Mouse (Mus musculus): Measurements from ENCODE around the gene Il6ra.

Gene Il6ra

DNA sequence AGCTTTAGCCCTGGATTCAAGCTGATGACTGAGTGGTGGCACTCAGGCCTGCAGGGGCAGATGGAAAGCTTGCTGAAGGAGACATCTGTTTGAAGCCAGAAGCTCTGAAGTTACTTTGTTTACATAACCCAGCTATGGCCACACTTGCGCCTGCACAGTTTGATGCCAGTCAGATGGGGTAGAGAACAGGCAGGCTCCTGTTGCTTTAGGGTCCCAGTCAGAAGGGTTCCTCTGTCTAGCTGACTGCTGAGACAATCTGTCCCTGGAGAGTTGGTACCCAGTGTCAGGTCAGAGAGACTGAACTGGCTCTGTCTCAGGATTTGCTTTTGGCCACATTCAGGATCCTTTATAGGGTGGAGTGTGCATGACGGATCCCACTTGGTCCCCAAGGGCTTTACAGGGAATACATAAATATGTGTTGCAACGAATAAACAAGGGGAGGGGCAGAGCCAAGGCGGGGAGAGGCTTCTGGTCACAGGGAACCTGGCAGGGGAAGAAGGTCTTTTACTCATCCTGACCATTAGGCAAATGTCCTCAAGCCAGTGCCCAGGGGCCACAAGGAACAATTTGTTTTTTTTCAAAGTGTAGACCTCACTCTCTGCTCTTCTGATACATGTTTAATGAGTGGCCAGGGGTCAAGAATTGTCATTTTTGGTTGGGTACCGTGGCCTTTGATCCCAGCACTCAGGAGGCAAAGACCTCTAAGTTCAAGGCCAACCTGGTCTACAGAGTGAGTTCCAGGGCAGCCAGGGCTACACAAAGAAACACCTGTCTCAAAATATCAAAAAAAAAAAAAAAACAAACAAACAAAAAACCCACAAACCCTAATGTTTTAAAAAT, 3.1 kb downstream of the Il6ra start:
- DNase-seq (ENCODE audit: low spot score): peak; percentile 85

GRCm38 (mm10) chr3:89908836-89909235, 4.2 kb downstream of the Il6ra start:
- DNase-seq (ENCODE audit: low spot score): no peak

- DNase-seq (ENCODE audit: low spot score): no peak
Measured at GRCm38 (mm10) chr3:89907846-89908245, 5.2 kb downstream of the Il6ra start.

- DNase-seq (ENCODE audit: low spot score): no peak
Measured at GRCm38 (mm10) chr3:89899511-89899908, 13.5 kb downstream of the Il6ra start.

DNA sequence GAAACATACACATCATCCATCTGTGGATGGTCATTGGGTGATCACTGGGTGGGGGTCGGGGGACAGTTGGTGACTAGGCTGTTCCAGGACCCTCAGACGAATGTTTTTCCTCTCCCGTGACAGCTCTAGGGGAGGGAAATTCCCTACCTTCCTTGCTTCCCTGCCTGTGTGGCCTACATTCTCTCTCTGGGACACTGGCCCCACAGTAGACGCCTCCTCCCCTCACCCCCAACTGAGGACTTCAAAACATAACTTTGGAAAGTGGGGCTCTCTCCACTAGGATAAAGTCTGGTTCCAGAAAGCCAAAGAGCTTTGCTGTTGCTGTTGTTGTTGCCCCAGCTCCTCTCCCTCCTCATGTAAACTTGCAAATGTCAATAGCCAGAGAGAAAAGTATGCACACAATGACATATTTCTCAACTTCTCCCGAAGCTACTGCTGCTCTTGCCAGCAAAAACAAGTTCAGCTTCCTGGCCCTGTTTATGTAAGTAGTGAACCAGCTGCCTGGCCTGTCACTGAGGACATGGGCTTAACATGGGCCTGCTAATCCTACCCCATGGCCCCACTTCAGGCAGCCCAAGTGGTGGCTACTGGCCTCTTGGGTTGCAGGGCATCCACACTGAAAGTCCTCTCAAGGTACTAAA, 14.0 kb downstream of the Il6ra start:
- DNase-seq (ENCODE audit: low spot score): peak; percentile 92

DNA sequence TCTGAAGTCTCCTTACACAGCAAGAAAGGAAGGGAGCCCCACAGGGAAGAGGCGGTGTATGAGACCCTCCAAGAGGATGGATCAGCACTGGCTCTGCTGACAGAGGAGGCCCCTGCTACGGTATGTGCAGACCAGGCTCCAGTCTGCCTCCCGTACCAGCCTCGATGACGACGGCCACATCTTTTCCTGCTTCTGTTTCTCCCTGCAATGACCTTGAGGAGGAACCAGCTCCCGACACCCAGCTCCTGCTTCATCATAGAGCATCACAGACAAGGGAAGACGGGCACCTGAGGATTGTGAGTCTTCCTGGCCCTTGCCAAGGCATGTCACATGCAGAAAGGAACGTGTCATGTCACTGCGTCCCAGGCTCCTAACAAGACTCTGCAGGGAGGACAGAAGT, 15.0 kb downstream of the Il6ra start:
- DNase-seq (ENCODE audit: low spot score): no peak

- no peak for DNase-seq (ENCODE audit: low spot score)
Measured at GRCm38 (mm10) chr3:89897204-89897796, 15.7 kb downstream of the Il6ra start.

DNA sequence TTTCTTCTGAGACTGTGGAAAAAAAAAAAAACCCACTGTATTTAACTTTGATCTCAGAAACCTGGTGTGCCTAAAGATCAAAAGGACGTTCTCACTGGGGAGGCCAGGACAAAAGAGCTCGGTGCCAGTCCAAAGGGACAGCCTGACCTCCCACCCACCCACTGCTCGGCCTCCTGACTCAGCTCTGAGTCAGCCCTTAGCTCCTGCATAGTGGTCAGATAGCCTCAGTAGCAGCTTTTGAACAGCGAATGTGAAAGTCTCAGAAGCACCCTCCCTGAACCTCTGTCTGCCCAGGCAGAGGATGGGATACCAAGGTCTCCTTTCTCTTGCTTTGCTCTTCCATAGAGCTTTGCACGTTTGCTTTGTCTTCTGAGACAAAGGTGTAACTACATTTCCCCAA, 16.4 kb downstream of the Il6ra start:
- peak; percentile 55 for DNase-seq (ENCODE audit: low spot score)

DNA sequence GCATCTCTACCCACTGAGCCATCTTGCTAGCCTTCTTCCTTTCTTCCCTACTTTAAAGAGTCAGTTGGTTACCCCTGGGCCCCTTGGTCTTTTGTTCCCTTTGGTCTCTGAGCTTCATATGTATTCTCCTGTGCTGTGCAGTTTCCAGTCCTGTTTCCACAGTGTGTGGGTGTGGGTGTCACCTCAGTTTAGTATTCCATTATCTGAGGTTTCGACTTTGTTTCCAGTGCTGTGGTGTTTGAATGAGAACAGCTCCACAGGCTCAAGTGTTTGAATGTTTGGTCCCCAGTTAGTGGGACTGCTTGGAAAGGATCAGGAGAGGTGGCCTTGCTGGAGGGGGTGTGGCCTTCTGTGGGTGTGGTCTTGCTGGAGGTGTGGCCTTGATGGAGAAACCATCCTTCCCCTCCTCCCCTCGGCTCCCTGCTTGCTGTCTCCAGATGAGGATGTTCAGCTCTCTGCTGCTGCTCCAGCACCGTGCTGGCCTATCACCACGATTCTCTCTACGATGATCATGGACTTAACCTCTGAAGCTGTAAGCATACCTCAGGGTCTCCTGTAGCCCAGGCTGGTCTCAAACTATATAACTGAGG, 20.4 kb downstream of the Il6ra start:
- DNase-seq (ENCODE audit: low spot score): no peak

GRCm38 (mm10) chr3:89891696-89892095, 21.3 kb downstream of the Il6ra start:
- no peak for DNase-seq (ENCODE audit: low spot score)

DNA sequence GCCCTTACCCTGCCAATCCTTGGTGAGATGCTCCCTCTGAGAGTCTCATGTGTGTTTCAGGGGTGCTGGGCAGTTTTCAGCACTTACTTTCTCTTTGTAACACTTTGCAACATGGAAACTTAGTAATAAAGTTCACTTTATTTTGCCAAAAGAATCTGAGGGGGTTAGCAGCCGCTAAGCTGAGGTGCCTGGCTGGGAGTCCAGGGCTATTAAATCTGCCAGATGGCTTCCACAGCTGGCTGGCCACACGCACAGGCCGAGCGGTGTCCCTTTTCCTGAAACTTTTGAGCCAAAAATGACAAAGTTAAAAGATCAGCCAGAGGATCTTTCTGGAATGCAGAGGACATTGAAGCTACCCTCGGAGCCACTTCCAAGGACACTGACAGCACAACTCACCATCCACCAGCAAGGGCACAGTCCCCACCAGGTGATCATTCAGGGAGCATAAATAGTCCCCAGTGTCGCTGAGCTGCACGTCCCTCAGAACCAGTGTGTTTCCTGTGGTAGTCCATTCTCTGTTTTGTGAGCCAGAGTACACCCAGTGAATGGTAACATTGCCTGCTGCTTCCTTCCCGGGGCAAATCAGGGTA, 23.1 kb downstream of the Il6ra start:
- peak; percentile 60 for DNase-seq (ENCODE audit: low spot score)

- no peak for DNase-seq (ENCODE audit: low spot score)
Measured at GRCm38 (mm10) chr3:89887582-89888230, 25.3 kb downstream of the Il6ra start.

GRCm38 (mm10) chr3:89885766-89886165, 27.2 kb downstream of the Il6ra start:
- DNase-seq (ENCODE audit: low spot score): no peak

- no peak for DNase-seq (ENCODE audit: low spot score)
Measured at GRCm38 (mm10) chr3:89883582-89884041, 29.4 kb downstream of the Il6ra start.

- no peak for DNase-seq (ENCODE audit: low spot score)
Measured at GRCm38 (mm10) chr3:89882556-89883181, 30.3 kb downstream of the Il6ra start.

GRCm38 (mm10) chr3:89880036-89880851, 32.8 kb downstream of the Il6ra start:
- DNase-seq (ENCODE audit: low spot score): peak; percentile 62

- peak; percentile 52 for DNase-seq (ENCODE audit: low spot score)
Measured at GRCm38 (mm10) chr3:89879326-89879725, 33.7 kb downstream of the Il6ra start.

DNA sequence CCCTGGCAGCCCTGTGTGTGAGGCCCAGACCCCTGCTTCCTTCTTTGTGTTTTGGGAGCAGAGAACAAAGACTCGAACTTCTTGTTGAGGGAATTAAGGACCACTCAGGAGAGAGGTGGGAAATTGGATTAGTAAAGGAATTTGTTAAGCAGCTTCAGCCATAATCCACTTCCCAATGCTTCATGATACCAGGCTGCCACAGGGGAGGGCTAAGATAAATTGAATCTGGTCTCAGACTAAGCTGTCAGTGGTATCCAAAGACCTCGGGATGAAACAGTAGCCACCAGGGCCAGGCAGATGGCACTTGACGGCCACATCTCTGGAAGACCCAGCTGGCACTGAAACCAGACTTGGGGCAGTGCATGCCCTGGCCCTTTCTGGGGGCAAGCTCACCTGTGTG, 34.5 kb downstream of the Il6ra start:
- DNase-seq (ENCODE audit: low spot score): no peak

GRCm38 (mm10) chr3:89877129-89877528, 35.9 kb downstream of the Il6ra start:
- no peak for DNase-seq (ENCODE audit: low spot score)

DNA sequence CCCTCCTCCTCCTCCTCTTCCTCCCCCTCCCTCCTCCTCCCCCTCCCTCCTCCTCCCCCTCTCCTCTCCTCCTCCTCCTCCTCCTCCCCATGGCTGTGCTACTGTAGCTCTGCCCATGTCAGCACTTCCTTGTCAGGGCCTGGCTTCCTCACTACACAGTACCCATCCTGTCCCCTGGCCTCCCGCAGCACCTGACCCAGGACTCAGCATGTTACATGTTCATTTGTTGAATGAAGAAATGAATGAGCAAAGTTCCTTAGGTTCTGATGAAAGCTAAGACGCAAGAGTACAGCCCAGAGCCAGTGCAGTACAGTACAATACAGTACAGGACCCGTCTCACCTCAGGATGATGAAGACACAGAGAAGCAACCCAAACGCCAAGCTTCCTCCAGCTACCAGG, 36.5 kb downstream of the Il6ra start:
- no peak for DNase-seq (ENCODE audit: low spot score)
